Mouse (Mus musculus): ENCODE data around the gene Tssc4. TPM values are rescaled to one million over a fixed set of nuclear protein-coding genes. Genes with fewer than 3 reads are reported as not detected.

The Tssc4 gene
- polyA plus RNA-seq, 1 experiment from 2014 or later: 69.1 TPM

- WGBS: 87% methylated on average over 3 of the region's 3 CpGs
- 0 out of 2 replicates have a peak, but pooled peaks cover 3% of the 10 kb centered on the region for H3K36me3 ChIP-seq (ENCODE audit: insufficient read depth, low read length)
- TF ChIP-seq CTCF (IDR thresholded peaks at IDR 0.05; ENCODE audit: low read depth): no peak
- no peak overlapping the region for H3K27ac ChIP-seq
- H3K4me2 ChIP-seq (ENCODE audit: low read length): no peak overlapping the region
- ATAC-seq (replicated peaks; ENCODE audit: low FRiP score, low read depth) (no peak), DNase-seq (ENCODE audit: low spot score) (no peak)
- H3K9ac ChIP-seq (ENCODE audit: low read depth, low read length): no peak overlapping the region
- H3K27me3 ChIP-seq (ENCODE audit: insufficient read depth, low read length): no peaks in the 10 kb centered on the region
- no peaks in the 10 kb centered on the region for H3K9me3 ChIP-seq (replicated peaks; ENCODE audit: low read length)
- H3K4me3 ChIP-seq (replicated peaks; ENCODE audit: low read depth, low read length): no peak overlapping the region
- H3K4me1 ChIP-seq (replicated peaks; ENCODE audit: insufficient read depth, low read length): peaks cover 3% of the 10 kb centered on the region; the same call in 1 of the 2 replicates
These were observed 32.3 kb upstream of the Tssc4 start for GRCm38 (mm10) chr7:143036787-143037186.

GRCm38 (mm10) chr7:143037306-143037705, 31.7 kb upstream of the Tssc4 start:
- no peak overlapping the region for H3K4me2 ChIP-seq (ENCODE audit: low read length)
- no peak overlapping the region for H3K27ac ChIP-seq
- no peak overlapping the region for H3K9ac ChIP-seq (ENCODE audit: low read depth, low read length)
- H3K4me3 ChIP-seq (replicated peaks; ENCODE audit: low read depth, low read length): no peak overlapping the region
- no peak for DNase-seq (ENCODE audit: low spot score)
- no peak for TF ChIP-seq CTCF (IDR thresholded peaks at IDR 0.05; ENCODE audit: low read depth)
- H3K4me1 ChIP-seq (replicated peaks; ENCODE audit: insufficient read depth, low read length): peaks cover 8% of the 10 kb centered on the region
- 0 out of 2 replicates have a peak, but pooled peaks cover 3% of the 10 kb centered on the region for H3K36me3 ChIP-seq (ENCODE audit: insufficient read depth, low read length)
- H3K9me3 ChIP-seq (replicated peaks; ENCODE audit: low read length): no peaks in the 10 kb centered on the region
- no peaks in the 10 kb centered on the region for H3K27me3 ChIP-seq (ENCODE audit: insufficient read depth, low read length)
- WGBS: 93% methylated on average over 4 of the region's 4 CpGs
- no peak for ATAC-seq (replicated peaks; ENCODE audit: low FRiP score, low read depth)

- Histone ChIP-seq H3K9ac (ENCODE audit: low read depth, low read length) (no peak overlapping the region), H3K27ac (no peak overlapping the region), H3K9me3 (replicated peaks; ENCODE audit: low read length) (no peaks in the 10 kb centered on the region), H3K4me2 (ENCODE audit: low read length) (no peak overlapping the region), H3K36me3 (ENCODE audit: insufficient read depth, low read length) (0 out of 2 replicates have a peak, but pooled peaks cover 3% of the 10 kb centered on the region), H3K27me3 (ENCODE audit: insufficient read depth, low read length) (no peaks in the 10 kb centered on the region), H3K4me1 (replicated peaks; ENCODE audit: insufficient read depth, low read length) (peaks cover 18% of the 10 kb centered on the region), H3K4me3 (replicated peaks; ENCODE audit: low read depth, low read length) (no peak overlapping the region)
- no peak for ATAC-seq (replicated peaks; ENCODE audit: low FRiP score, low read depth)
- WGBS: 88% methylated on average over 3 of the region's 3 CpGs
- no peak for DNase-seq (ENCODE audit: low spot score)
- TF ChIP-seq CTCF (IDR thresholded peaks at IDR 0.05; ENCODE audit: low read depth): no peak
These were observed 30.7 kb upstream of the Tssc4 start for GRCm38 (mm10) chr7:143038174-143038931.

GRCm38 (mm10) chr7:143040561-143040960, 28.5 kb upstream of the Tssc4 start:
- 97% methylated on average over 3 of the region's 3 CpGs for WGBS
- no peak overlapping the region for H3K9ac ChIP-seq (ENCODE audit: low read depth, low read length)
- H3K36me3 ChIP-seq (ENCODE audit: insufficient read depth, low read length): no peaks in the 10 kb centered on the region
- no peak overlapping the region for H3K4me2 ChIP-seq (ENCODE audit: low read length)
- ATAC-seq (replicated peaks; ENCODE audit: low FRiP score, low read depth) (no peak), DNase-seq (ENCODE audit: low spot score) (no peak)
- no peak overlapping the region; the same call in 1 of the 2 replicates for H3K27ac ChIP-seq
- H3K9me3 ChIP-seq (replicated peaks; ENCODE audit: low read length): no peaks in the 10 kb centered on the region
- no peak overlapping the region for H3K4me3 ChIP-seq (replicated peaks; ENCODE audit: low read depth, low read length)
- peaks cover 19% of the 10 kb centered on the region for H3K4me1 ChIP-seq (replicated peaks; ENCODE audit: insufficient read depth, low read length)
- no peaks in the 10 kb centered on the region for H3K27me3 ChIP-seq (ENCODE audit: insufficient read depth, low read length)
- no peak for TF ChIP-seq CTCF (IDR thresholded peaks at IDR 0.05; ENCODE audit: low read depth)

GRCm38 (mm10) chr7:143041138-143041822, 27.8 kb upstream of the Tssc4 start:
- peak; percentile 42 for DNase-seq (ENCODE audit: low spot score)
- Histone ChIP-seq H3K4me2 (ENCODE audit: low read length) (no peak overlapping the region), H3K4me3 (replicated peaks; ENCODE audit: low read depth, low read length) (no peak overlapping the region), H3K27me3 (ENCODE audit: insufficient read depth, low read length) (no peaks in the 10 kb centered on the region), H3K36me3 (ENCODE audit: insufficient read depth, low read length) (no peaks in the 10 kb centered on the region), H3K4me1 (replicated peaks; ENCODE audit: insufficient read depth, low read length) (peaks cover 19% of the 10 kb centered on the region), H3K9me3 (replicated peaks; ENCODE audit: low read length) (no peaks in the 10 kb centered on the region), H3K27ac (peak overlapping the region; percentile 75), H3K9ac (ENCODE audit: low read depth, low read length) (no peak overlapping the region)
- TF ChIP-seq CTCF (IDR thresholded peaks at IDR 0.05; ENCODE audit: low read depth): no peak
- WGBS: 63% methylated on average over 3 of the region's 3 CpGs
- ATAC-seq (replicated peaks; ENCODE audit: low FRiP score, low read depth): no peak

GRCm38 (mm10) chr7:143042089-143042488, 27.0 kb upstream of the Tssc4 start:
- Histone ChIP-seq H3K27ac (peak overlapping the region; percentile 75), H3K9me3 (replicated peaks; ENCODE audit: low read length) (no peaks in the 10 kb centered on the region), H3K27me3 (ENCODE audit: insufficient read depth, low read length) (no peaks in the 10 kb centered on the region), H3K36me3 (ENCODE audit: insufficient read depth, low read length) (no peaks in the 10 kb centered on the region), H3K4me2 (ENCODE audit: low read length) (no peak overlapping the region), H3K9ac (ENCODE audit: low read depth, low read length) (0 out of 2 replicates have a peak overlapping the region, but pooled peaks have one; percentile 4), H3K4me1 (replicated peaks; ENCODE audit: insufficient read depth, low read length) (peaks cover 19% of the 10 kb centered on the region), H3K4me3 (replicated peaks; ENCODE audit: low read depth, low read length) (no peak overlapping the region)
- WGBS: 37% methylated on average over 3 of the region's 3 CpGs
- no peak for TF ChIP-seq CTCF (IDR thresholded peaks at IDR 0.05; ENCODE audit: low read depth)
- DNase-seq (ENCODE audit: low spot score) (peak; percentile 77), ATAC-seq (replicated peaks; ENCODE audit: low FRiP score, low read depth) (peak; percentile 59)
